Mouse (Mus musculus) T-helper 2 cell (primary cell): Measurements from ENCODE around the gene Pidd1.
"Not testable (repeated sequence)": the region's sequence is repeated elsewhere in the genome, so short reads cannot be mapped to it uniquely, and the experiment has no call there.

Experiments used
- in situ Hi-C: fragments of 300-600 bp; cut with MboI, MseI; formaldehyde crosslinking; loops from one replicate; pipeline ENCODE4 v1.15.1; 2025; ENCODE audit warnings: high pct_unique_total_duplicates

Gene Pidd1

GRCm38 (mm10) chr7:141459301-141459711 is 15.5 kb upstream of the Pidd1 start:
- in situ Hi-C loops = no loop called here

DNA sequence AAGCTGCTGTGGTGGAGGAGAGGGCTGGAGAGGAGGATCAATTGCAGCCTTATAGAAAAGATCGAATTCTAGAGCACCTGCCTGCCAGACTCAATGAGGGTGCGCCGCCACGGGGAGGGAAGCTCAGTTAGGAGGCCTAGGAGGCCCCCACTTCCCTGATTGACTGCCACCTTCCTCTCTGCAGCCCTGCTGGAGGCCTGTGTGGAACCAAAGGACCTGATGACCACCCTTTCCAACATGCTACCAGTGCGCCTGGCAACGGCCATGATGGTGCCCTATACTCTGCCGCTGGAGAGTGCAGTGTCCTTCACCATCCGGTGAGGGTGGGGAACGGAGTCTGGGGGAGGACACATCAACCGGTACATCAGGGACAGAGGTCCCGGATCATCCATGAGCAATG is 14.8 kb upstream of the Pidd1 start:
- in situ Hi-C loops = no loop called here

DNA sequence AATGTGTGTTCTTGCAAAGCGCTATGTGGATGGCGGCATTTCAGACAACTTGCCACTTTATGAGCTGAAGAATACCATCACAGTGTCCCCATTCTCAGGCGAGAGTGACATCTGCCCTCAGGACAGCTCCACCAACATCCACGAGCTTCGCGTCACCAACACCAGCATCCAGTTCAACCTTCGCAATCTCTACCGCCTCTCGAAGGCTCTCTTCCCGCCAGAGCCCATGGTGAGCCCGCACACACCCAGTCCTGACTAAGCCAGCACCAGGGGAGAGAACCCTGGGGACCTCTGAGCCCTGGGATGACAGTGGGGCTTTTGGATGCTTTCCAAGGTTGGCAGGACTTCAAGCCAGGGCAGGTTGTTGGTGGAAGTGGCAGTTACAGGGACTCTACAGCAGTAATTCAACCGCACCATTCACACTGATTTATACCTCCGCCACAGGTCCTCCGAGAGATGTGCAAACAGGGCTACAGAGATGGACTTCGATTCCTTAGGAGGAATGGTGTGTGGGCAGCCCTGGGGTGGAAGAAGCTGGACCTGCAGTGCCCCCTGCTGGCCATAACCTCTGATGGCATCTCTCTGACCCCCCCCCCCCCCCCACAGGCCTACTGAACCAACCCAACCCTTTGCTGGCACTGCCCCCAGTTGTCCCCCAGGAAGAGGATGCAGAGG is 14.3 kb upstream of the Pidd1 start:
- in situ Hi-C loops = no loop called here

GRCm38 (mm10) chr7:141457236-141457635 is 13.4 kb upstream of the Pidd1 start:
- in situ Hi-C loops = no loop called here

DNA sequence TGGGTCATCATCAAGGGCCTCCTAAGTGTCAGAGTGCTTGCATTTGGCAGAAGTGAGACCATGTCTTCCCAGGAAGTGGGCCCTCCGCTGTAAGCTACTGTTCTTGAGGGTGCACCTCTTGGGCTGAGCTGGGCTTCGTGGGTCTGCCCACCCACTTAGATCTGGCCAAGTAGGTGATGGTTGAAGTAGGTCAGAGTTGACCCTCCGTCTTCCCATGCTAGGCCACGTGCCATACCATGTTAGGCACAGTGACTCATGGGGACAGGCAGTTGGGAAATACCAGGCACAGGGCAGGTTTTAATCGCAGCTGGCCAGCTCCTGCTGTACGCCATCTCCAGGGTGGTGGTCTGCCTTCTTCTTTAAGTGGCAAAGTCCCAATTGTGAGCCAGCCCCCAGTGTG is 12.9 kb upstream of the Pidd1 start:
- in situ Hi-C loops = no loop called here

DNA sequence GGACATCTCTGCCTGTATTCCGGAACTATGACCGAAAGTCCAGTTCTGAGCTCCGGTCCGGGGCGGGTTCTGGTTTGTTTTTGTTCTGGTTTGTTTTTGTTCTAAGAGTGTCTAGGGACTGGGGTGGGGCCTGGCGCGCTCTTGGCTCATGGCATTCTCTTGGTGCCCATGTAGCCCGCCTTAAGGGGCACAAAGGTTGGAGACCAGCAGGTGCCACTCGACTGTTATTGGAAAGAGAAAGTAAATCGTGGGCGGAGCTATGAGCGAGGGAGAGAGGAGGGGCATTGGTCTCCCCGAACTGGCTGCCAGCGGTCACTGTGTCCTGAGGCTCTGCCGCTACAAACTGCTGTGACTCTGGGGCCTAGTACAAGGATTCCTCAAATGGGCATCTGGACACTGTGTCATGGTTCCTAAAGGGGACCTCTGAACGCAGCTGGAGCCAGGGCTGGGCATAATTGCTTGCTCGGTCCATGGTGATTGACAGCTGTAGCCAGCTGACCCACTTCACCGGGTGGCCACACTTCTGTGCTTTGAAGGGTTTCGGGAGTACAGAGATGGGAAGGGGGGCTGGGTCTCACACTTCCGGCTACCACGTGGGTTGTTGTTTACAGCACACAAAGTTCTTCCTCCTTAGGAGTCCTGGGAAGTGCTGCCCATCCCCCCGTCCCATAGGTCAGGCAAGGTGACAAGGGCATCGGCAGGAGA is 11.9 kb upstream of the Pidd1 start:
- in situ Hi-C loops = no loop called here

- in situ Hi-C loops = no loop called here
These were observed 11.2 kb upstream of the Pidd1 start, which contains the start of gene Pnpla2 for GRCm38 (mm10) chr7:141454967-141455551. Pnpla2 (plus strand) TSS chr7:141455198.

DNA sequence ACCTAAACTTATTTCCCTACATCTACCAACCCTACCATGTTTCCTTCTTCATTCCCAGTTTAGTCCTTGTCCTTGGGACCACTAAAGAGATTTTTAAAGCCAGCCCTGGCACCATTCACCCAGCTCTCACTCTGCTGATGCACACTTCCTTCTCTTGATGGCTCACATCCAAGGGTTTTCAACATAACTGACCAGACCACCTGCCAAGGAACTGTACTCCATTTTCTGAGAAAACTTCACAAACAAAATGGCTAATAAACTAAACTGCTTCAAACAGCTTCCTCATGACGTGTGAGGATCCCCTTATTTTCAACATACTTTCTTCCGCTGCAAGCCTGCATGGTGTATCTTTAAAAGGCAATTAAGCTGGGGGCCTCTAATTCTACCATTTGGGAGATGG is 9.8 kb upstream of the Pidd1 start:
- in situ Hi-C loops = no loop called here

GRCm38 (mm10) chr7:141451928-141452327 is 8.1 kb upstream of the Pidd1 start:
- in situ Hi-C loops = no loop called here

DNA sequence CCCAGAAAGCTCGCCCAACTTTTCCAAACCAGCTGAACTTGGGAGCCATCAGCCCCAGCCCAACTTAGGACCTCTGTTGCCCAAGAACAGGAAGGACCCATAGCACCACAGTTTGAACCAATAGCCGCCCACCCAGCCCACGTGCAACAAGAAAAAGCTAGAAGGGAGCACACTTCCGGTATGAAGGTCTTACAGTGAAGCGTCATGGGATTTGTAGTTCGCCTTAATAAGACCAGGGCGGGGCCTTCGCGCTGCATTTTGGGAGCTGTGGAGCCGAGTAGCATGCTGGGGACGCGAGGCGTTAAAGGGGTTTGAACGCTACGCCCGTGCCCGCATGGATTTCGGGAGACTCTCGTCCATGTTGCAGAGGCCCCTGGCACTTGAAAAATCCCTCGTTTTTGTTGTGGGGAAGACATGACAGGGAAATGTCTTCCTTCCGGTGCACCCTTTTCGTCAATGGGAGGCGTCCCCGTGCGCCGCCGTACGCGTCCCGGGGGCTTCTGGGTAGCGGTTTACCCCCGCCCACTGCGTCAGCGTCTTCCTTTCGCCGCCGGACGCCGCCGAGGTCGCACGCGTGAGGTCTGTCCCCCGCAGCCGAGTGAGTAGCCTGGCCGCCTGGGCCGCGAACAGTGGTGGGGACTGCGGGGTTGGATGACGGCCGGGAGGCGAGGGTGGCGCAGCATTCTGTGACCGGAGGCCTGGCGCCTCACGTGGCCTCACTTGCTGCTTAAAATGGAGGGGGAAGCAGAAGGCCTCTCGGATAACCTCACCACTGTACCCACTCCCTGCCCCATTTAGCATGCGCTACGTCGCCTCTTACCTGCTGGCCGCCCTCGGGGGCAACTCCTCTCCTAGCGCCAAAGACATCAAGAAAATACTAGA is 3.5 kb upstream of the Pidd1 start, which contains the start of gene Rplp2:
TSS of gene Rplp2 (plus strand) at position 261 of the 882 bp plus-strand sequence.
- in situ Hi-C loops = no loop called here

DNA sequence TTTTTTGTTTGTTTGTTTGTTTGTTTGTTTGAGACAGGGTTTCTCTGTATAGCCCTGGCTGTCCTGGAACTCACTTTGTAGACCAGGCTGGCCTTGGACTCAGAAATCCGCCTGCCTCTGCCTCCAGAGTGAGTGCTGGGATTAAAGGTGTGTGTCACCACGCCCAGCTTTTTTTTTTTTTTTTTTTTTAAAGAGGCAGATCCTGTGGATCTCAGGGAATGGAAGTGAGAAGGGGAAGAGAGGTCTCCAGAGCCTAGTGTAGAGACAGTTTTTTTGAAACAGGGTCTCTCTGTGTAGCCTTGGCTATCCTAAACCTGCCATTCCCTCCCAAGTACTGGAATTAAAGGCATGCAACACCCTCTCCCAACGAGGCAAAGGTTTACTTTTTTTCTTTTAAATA is 2.5 kb upstream of the Pidd1 start:
- in situ Hi-C loops = not testable (repeated sequence)

DNA sequence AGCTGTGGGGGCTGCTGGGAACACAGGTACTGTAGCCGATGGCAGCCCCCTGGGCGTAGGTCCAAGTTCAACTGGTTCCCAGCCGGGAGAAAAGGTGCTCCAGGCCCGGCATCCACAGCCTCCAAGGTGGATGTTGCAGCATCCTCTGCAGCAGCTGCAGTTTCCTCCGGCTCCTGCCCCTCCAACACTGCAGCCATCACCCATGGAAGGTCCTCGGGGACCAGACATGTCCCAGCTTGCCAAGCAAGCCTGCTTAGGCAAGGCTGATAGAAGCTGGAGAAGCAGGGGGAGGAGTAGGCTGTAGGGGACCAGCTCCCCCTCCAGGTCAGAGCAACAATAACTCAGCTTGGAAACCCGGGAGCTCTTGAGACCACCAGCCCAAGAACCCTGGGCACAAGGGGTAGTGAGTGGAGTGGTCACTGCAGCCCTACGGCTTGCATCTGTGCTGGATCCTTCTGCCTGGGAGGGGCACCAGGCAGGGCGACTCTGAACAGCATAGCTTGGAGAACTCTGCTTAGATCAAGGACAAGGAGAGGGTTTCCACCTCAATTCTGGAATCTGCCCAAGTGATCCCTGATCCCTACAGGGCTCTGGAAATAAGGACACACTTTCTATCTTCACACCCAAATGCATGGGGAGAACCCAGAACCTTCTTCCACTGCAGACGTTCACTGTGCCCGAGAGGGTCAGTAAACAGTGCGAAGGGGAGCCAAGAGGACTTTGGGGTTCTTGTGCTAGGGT is 574 bp downstream of the Pidd1 start:
- in situ Hi-C loops = no loop called here

GRCm38 (mm10) chr7:141442199-141442598 is 1.6 kb downstream of the Pidd1 start:
- in situ Hi-C loops = no loop called here

GRCm38 (mm10) chr7:141441460-141441859 is 2.4 kb downstream of the Pidd1 start:
- in situ Hi-C loops = no loop called here

- in situ Hi-C loops = no loop called here
These were observed 3.2 kb downstream of the Pidd1 start for GRCm38 (mm10) chr7:141440613-141441012.

DNA sequence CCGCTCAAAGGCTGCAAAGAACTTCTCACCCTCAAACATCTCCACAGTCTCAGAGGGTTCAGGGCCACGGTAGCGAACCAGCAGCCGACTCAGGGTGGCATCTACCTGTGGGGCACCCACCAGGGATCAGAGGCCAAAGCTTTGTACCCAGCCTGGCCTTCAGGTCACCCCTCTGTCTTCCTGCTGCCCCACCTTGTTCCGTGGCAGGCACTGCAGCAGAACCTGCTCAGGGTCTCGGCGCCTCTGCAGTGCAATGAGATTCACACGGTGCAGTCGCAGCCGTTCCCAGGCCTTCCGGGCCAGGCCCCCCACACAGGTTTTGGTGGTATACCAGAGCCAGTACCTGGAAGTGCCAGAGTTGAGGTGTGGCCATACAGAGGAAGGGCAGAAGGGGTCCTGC is 4.0 kb downstream of the Pidd1 start:
- in situ Hi-C loops = no loop called here

DNA sequence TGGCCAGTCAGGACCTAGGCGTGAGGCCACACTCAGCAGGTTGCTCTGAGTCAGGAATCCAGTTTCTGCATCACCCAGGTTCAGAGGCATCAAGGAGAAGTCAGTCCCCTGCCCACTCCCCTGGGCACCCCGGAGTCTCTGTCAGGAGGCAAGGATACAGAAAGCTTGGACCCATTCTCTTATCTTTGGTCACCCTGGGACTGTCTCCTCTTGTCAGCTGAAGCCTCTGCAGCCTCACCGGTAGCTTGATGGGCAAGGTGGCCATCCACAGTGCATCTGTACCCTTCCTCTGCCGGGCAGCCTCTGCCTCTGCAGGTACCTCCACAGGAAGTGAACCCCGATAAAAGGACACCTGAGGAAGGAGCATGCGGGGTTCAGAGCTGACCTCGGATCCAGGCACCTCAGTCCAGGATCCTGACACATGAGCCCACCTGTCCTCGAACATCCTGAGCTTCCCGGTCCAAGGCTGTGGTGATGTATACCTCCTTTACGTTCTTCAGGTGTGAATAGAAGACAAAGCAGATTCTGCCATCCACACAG is 4.6 kb downstream of the Pidd1 start:
- in situ Hi-C loops = no loop called here

- in situ Hi-C loops = no loop called here
These were observed 5.4 kb downstream of the Pidd1 start for GRCm38 (mm10) chr7:141438201-141438968.

DNA sequence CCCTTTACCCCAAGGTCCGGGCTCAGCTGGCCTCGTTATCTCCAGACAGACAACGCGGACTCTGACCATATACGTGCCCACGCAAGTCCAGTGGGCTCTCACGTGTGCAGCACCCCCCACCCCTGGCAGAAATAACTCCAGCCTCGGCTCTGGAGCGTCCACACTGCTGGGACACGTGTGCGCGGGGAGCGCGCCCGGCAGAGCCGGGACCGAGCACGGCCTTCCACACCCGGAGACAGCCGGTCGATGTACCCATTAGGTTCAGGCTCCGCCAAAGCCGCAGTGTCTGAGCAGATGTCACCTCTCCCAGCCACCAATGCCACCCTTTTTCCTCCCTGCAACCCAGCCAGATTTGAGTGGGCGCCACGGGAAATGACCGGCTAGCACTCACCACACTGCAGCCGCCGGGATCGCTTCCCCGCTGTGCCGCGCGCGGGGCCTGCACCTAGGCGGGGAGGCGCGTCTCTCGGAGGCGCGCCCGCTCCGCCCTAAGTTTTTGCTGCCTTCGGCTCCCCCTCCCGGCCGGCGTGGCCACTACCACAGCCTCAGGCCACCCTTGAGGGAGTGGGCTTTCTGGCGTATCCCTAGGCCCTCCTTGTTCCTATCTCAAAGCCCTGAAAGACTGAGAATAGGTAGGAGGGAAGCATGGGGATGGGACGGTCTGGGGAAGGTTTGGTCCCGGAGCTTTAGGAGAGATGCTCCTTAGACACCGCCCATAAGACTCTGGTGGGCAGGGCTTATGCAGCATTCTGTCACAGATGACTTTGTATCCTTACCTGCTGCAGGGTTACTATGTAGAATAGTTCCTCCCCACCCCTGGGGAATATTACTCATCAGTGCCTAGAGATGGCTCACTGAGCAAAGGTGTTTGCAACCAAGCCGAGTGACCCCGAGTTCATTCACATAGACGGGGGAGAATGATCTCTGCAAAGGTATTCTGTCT is 6.4 kb downstream of the Pidd1 start, which contains the start of gene Slc25a22:
TSS of gene Slc25a22 (minus strand) at position 715 of the 943 bp plus-strand sequence.
- in situ Hi-C loops = no loop called here
